Mouse (Mus musculus) limb, embryonic 14.5 days (tissue): ENCODE data around the gene Olfr543. TPM values are rescaled to one million over a fixed set of nuclear protein-coding genes. Genes with fewer than 3 reads are reported as not detected.
A peak's percentile ranks its signal among the peaks of the same experiment; 100 is the strongest.
"Not testable (repeated sequence)": the region's sequence is repeated elsewhere in the genome, so short reads cannot be mapped to it uniquely, and the experiment has no call there.

ENCODE experiments used
- ATAC-seq: fragments of 200-750 bp; cut with Nextera tagmentation; 2 replicates; pipeline ENCODE4 v1.8.0; 2017; ENCODE audit warnings: low read depth, moderate number of reproducible peaks, moderate TSS enrichment; ENCODE audit not compliant: low FRiP score
- DNase-seq: peaks from one replicate; pipeline ENCODE4 v3.0.0-alpha.2; 2015; ENCODE audit warnings: low spot score
- H3K27ac ChIP-seq: fragments of 300-500 bp; sonication (generic); replicated peaks from 2 replicates; pipeline ENCODE4 v1.5.1; 2014; ENCODE audit warnings: low read depth, mild to moderate bottlenecking, low read length, moderate library complexity, mixed read lengths
- H3K27me3 ChIP-seq: fragments of 300-500 bp; sonication (generic); 2 replicates; pipeline ENCODE4 v1.6.1; 2014; ENCODE audit warnings: low read length, mixed read lengths; ENCODE audit not compliant: control insufficient read depth, insufficient read depth
- H3K36me3 ChIP-seq: fragments of 300-500 bp; sonication (generic); 2 replicates; pipeline ENCODE4 v1.6.1; 2014; ENCODE audit warnings: mild to moderate bottlenecking, low read length, moderate library complexity, mixed read lengths; ENCODE audit not compliant: control insufficient read depth, insufficient read depth
- H3K4me1 ChIP-seq: fragments of 300-500 bp; sonication (generic); 2 replicates; pipeline ENCODE4 v1.6.1; 2014; ENCODE audit warnings: antibody characterized with exemption, low read length, mixed read lengths; ENCODE audit not compliant: control insufficient read depth, insufficient read depth
- H3K4me2 ChIP-seq: fragments of 300-500 bp; sonication (generic); replicated peaks from 2 replicates; pipeline ENCODE4 v1.6.1; 2014; ENCODE audit warnings: low read depth, mild to moderate bottlenecking, low read length, moderate library complexity; ENCODE audit not compliant: severe bottlenecking
- H3K4me3 ChIP-seq: fragments of 300-500 bp; sonication (generic); replicated peaks from 2 replicates; pipeline ENCODE4 v1.5.1; 2014; ENCODE audit warnings: low read length
- H3K9ac ChIP-seq: fragments of 300-500 bp; sonication (generic); 2 replicates; pipeline ENCODE4 v1.6.1; 2014; ENCODE audit warnings: mild to moderate bottlenecking, low read depth, low read length, moderate library complexity; ENCODE audit not compliant: severe bottlenecking
- H3K9me3 ChIP-seq: fragments of 300-500 bp; sonication (generic); 2 replicates; pipeline ENCODE4 v1.6.1; 2016; ENCODE audit warnings: low read length; ENCODE audit not compliant: control insufficient read depth
- POLR2A ChIP-seq: fragments of 200-500 bp; IDR thresholded peaks from 2 replicates; pipeline ENCODE4 v1.8.0; 2012; ENCODE audit warnings: inconsistent platforms, mild to moderate bottlenecking, moderate library complexity, borderline replicate concordance; ENCODE audit not compliant: insufficient read depth, insufficient read length; ENCODE audit errors: extremely low read depth
- WGBS: fragments of 180-500 bp; shearing (Covaris S2); extraction: QIAGEN DNeasy Blood & Tissue Kit; methylation state at CpG from one replicate; pipeline ENCODE4 v1.1.7; 2014; 5-methylcytosine and 5-hydroxymethylcytosine counted together
- polyA plus RNA-seq, 2 experiments: library from polyadenylated mRNA; depleted of rRNA in 1 of 2; stranded (reverse) in 1 of 2; unstranded in 1 of 2; fragments of >200 nt; fragmentation: Nextera tagmentation in 1 of 2; extraction: Ambion mirVana in 1 of 2; gene quantifications; 2 replicates each; pipeline versions ENCODE4 v1.2.1 to v1.2.3; 2012 to 2014

Gene Olfr543
- polyA plus RNA-seq, 2 experiments, result 0.44 TPM; not detected in 1

DNA sequence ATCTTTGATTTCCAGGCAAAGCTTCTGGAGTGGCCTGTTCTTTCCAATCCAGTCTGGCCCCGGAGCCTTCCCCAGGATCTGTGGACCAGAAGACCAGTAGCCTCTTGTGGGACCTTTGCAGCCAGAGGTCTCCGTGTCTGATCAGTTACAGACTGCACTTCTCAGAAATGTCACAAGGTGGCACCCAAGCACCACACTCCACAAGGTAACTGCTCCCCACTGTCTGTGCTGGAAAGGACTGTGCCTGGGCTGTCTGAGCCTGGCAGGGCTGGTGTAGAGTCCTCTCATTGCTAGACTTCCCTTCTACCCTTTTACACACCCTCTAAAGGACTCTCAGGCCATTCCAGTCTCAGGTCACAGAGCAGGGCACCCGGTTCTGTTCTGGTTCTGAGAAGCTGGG lies 25.4 kb upstream of the Olfr543 start:
- Histone ChIP-seq H3K4me3 (no peak overlapping the region), H3K27me3 (no peaks in the 10 kb centered on the region; the same call in 1 of the 2 replicates), H3K9ac (no peak overlapping the region), H3K27ac (no peak overlapping the region), H3K4me1 (no peaks in the 10 kb centered on the region), H3K9me3 (no peaks in the 10 kb centered on the region), H3K36me3 (no peaks in the 10 kb centered on the region), H3K4me2 (no peak overlapping the region)
- ATAC-seq, result peak; percentile 57
- TF ChIP-seq POLR2A, result 0 out of 2 replicates have a peak, but pooled peaks have one; percentile 20
- 32% methylated on average over 3 of the region's 3 CpGs for WGBS
- DNase-seq, result peak; percentile 61

DNA sequence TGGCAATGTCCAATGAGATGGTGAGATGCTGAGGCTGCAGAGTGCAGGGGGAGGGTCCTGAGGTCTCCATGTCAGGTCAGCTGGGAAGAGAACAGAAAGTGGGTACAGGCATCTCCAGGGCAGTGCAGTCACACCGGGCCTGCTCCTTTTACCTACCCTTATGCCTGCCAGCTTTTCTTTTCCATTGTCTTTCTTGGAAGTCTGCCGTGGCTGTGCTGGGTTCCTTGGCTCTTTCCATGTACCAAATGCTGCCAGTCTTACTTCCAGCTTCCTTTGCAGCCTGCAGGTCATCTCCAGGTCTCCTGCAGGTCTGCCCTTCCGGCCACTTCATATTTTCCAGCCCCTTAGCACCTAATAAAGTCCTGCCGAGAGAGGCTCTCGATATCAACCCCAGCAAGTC lies 20.5 kb upstream of the Olfr543 start:
- Histone ChIP-seq H3K4me1 (no peaks in the 10 kb centered on the region), H3K9ac (no peak overlapping the region), H3K27me3 (no peaks in the 10 kb centered on the region), H3K4me2 (no peak overlapping the region), H3K9me3 (no peaks in the 10 kb centered on the region), H3K4me3 (no peak overlapping the region), H3K36me3 (no peaks in the 10 kb centered on the region), H3K27ac (no peak overlapping the region)
- WGBS, result 52% methylated on average over 5 of the region's 5 CpGs
- TF ChIP-seq POLR2A, result no peak
- ATAC-seq, result no peak
- no peak for DNase-seq

DNA sequence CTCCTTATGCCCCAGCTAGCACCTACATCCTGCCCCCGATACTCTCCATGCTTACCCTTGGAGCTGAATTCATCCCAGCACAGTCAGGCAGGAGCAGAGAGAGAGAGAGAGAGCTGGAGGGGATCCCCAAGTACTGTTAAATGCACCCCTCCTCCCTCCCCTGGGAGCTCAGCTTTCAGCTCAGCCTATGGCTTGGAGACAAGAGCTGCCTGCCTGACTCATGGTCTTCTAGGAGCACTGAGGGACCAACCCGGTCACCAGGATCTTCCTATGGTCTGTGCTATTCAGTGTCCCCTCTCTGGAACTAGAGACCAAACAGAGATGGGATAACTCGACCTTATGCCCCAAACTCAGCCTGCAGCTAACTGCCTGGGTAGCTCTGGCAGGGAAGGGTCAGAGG lies 18.0 kb upstream of the Olfr543 start, which contains the start of gene Olfr545:
Gene Olfr545, minus strand, starts transcription at position 101 of the 400 bp plus-strand sequence.
- Histone ChIP-seq H3K4me1 (no peaks in the 10 kb centered on the region), H3K9me3 (no peaks in the 10 kb centered on the region), H3K27me3 (no peaks in the 10 kb centered on the region), H3K27ac (no peak within 1 kb of the TSS), H3K9ac (no peak within 1 kb of the TSS), H3K4me2 (no peak within 1 kb of the TSS), H3K4me3 (no peak within 1 kb of the TSS), H3K36me3 (no peaks in the 10 kb centered on the region)
- DNase-seq (no peak), ATAC-seq (no peak)
- WGBS, result 73% methylated on average over 3 of the region's 3 CpGs
- TF ChIP-seq POLR2A, result no peak

DNA sequence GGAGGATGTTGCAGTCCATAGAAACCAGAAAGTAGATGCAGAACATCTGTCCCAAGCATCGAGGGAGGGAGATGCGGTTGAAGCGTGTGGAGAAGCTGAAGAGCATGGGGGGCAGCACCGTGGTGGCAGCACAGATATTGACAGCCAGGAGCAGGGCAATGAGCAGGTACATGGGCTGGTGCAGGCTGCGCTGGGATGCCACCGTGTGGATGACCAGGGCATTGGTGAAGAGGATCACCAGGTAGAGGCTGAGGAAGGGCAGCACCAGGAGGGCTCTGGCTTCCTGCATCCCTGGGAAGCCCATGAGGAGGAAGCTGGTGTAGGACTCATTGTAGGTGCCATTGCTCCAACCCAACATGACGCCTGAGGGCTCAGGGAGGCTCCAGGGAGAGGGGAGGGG lies 12.9 kb upstream of the Olfr543 start:
- WGBS, result 42% methylated on average over 6 of the region's 7 CpGs
- not testable (repeated sequence) for H3K4me1 ChIP-seq

DNA sequence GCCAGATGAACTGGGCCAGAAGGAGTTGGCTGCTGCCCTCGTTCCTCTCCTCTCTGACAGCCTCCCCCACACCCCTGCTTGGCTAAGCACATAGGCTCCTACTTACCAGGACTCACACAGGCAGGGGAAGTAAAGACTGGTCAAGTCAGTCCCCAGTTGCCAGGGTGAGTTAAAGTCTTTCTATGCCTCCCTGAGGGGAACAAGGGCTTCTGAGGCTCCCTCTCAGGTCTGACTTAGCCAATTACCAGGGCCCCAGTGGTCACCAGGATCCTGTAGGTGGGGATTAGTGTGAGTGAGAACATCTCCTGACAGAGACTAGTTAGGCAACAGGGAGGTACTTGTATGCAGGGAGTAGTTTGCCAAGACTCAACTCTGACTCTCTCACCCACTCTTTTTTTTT lies 6.7 kb upstream of the Olfr543 start, which contains the start of gene Olfr544:
Gene Olfr544, minus strand, starts transcription at position 153 of the 400 bp plus-strand sequence.
- Histone ChIP-seq H3K4me2 (no peak within 1 kb of the TSS), H3K9ac (no peak within 1 kb of the TSS), H3K27ac (no peak within 1 kb of the TSS), H3K4me1 (no peaks in the 10 kb centered on the region), H3K27me3 (no peaks in the 10 kb centered on the region), H3K36me3 (no peaks in the 10 kb centered on the region), H3K4me3 (no peak within 1 kb of the TSS), H3K9me3 (no peaks in the 10 kb centered on the region)
- 58% methylated on average over 1 of the region's 1 CpGs for WGBS
- no peak for ATAC-seq
- no peak for TF ChIP-seq POLR2A
- no peak for DNase-seq

More for the DNA sequence above, 12.9 kb upstream of the Olfr543 start:
- not testable (repeated sequence) for H3K9ac ChIP-seq, H3K36me3 ChIP-seq, H3K27me3 ChIP-seq, H3K4me2 ChIP-seq, H3K27ac ChIP-seq, H3K9me3 ChIP-seq, H3K4me3 ChIP-seq, ATAC-seq, DNase-seq

DNA sequence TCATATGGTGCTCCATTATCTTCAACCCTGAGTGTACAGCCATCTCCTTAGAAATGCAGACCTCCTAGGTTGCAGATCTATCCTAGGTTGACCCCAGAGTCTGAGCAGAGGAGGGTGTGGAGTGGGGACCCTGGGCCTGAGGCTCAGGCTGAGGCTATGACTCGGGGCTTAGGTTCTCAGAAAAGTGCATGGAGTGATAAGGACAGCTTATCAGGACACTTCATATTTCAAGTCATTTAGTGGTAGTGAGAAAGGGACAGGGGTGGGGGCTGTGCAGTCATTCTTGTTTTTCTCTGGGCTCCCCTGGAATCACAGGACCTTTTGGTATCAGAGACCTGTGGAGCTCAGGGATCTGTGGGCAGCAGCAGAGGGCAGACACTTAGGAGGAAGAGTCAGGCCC lies 4.6 kb upstream of the Olfr543 start:
- no peak overlapping the region for H3K9ac ChIP-seq
- 74% methylated on average over 1 of the region's 1 CpGs for WGBS
- H3K4me1 ChIP-seq, result no peaks in the 10 kb centered on the region
- no peaks in the 10 kb centered on the region for H3K27me3 ChIP-seq
- H3K9me3 ChIP-seq, result no peaks in the 10 kb centered on the region
- H3K4me3 ChIP-seq, result no peak overlapping the region
- no peaks in the 10 kb centered on the region for H3K36me3 ChIP-seq
- TF ChIP-seq POLR2A, result no peak
- H3K4me2 ChIP-seq, result no peak overlapping the region
- no peak overlapping the region for H3K27ac ChIP-seq
- ATAC-seq (no peak), DNase-seq (no peak)

DNA sequence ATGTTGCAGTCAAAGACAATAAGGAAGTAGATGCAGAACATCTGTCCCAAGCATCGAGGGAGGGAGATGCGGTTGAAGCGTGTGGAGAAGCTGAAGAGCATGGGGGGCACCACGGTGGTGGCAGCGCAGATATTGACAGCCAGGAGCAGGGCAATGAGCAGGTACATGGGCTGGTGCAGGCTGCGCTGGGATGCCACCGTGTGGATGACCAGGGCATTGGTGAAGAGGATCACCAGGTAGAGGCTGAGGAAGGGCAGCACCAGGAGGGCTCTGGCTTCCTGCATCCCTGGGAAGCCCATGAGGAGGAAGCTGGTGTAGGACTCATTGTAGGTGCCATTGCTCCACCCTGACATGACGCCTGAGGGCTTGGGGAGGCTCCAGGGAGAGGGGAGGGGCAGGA lies 3.3 kb upstream of the Olfr543 start:
- H3K27ac ChIP-seq, H3K36me3 ChIP-seq, H3K9ac ChIP-seq, H3K27me3 ChIP-seq, H3K4me3 ChIP-seq, H3K4me2 ChIP-seq, DNase-seq, ATAC-seq, H3K4me1 ChIP-seq, H3K9me3 ChIP-seq: not testable (repeated sequence)
- 60% methylated on average over 6 of the region's 8 CpGs for WGBS
